In genomic region chr11:69026562-69026961, GRCm38 (mm10) we compare ENCODE assay signal across 26 mouse cellular contexts. TPM values are rescaled to one million over a fixed set of nuclear protein-coding genes. Genes with fewer than 3 reads are reported as not detected.
A peak's percentile ranks its signal among the peaks of the same experiment; 100 is the strongest.
DNase-seq lines count a peak whose midpoint lies in the region; ATAC-seq and TF ChIP-seq lines count a peak whose summit lies in the region.
"Had no signal": no experiment of that assay in that cellular context is flagged by ENCODE, and none has a peak within 500 bp of the region (broad histone marks: within the 10 kb centered on the region; RNA-seq: fewer than 3 reads in every experiment).

No protein-coding gene starts in this region.

- no peak for ATAC-seq in embryonic facial prominence, embryonic 15.5 days (ENCODE audit: insufficient number of reproducible peaks, low FRiP score, low TSS enrichment, low read depth)
- ATAC-seq: CD4-positive, CD25-positive, alpha-beta regulatory T cell, adult 4 months; forebrain, embryonic 14.5 days; forebrain, embryonic 16.5 days; Patski had no signal

- TF ChIP-seq EP300 in ES-Bruce4 (IDR thresholded peaks at IDR 0.05; ENCODE audit: insufficient read depth, low read depth, low read length), result no peak

- H3K4me2 ChIP-seq in embryonic facial prominence, embryonic 15.5 days (replicated peaks), result no peak overlapping the region
- H3K4me2 ChIP-seq: embryonic facial prominence, embryonic 12.5 days; forebrain, embryonic 12.5 days had no signal

- no peak for TF ChIP-seq CTCF in ES-Bruce4 (IDR thresholded peaks at IDR 0.05; ENCODE audit: low read depth, low read length)

- H3K4me1 ChIP-seq in embryonic facial prominence, embryonic 15.5 days, result no peaks in the 10 kb centered on the region
- no peaks in the 10 kb centered on the region for H3K4me1 ChIP-seq in embryonic facial prominence, embryonic 10.5 days
- no peaks in the 10 kb centered on the region for H3K4me1 ChIP-seq in ES-Bruce4 (ENCODE audit: control insufficient read depth, insufficient read depth, low read length)
- H3K4me1 ChIP-seq: embryonic facial prominence, embryonic 12.5 days; forebrain, embryonic 10.5 days; forebrain, embryonic 12.5 days had no signal

- TF ChIP-seq POLR2A in ES-Bruce4 (IDR thresholded peaks at IDR 0.05; ENCODE audit: insufficient read depth, low read length), result no peak

- no peak for DNase-seq in embryonic facial prominence, embryonic 10.5 days (ENCODE audit: low spot score)
- DNase-seq in R1 (ENCODE audit: low read depth, low spot score), result peak; percentile 47
- DNase-seq in left cerebral cortex, adult 18-20 months (ENCODE audit: low spot score in 2 of 2), result no peak
- DNase-seq in spleen, postnatal 36 days (ENCODE audit: low spot score in 2 of 2), result no peak
- DNase-seq: adrenal gland, adult 2 months; adrenal gland, postnatal 10 days; adrenal gland, postnatal 25 days; B cell, adult 2 months; cerebellum, adult 11 months; cerebellum, adult 18-20 months; cerebellum, adult 8-10 months; cerebellum, adult 9-11 months; cerebellum, postnatal 14 days; cerebellum, postnatal 36 days; embryo, embryonic 11 days had no signal

- WGBS in embryonic facial prominence, embryonic 15.5 days, result 87% methylated on average over 3 of the region's 3 CpGs
- WGBS in embryonic facial prominence, embryonic 10.5 days, result 82% methylated on average over 3 of the region's 3 CpGs

- H3K36me3 ChIP-seq in embryonic facial prominence, embryonic 15.5 days, result peaks cover 100% of the 10 kb centered on the region
- H3K36me3 ChIP-seq in embryonic facial prominence, embryonic 10.5 days (replicated peaks), result peaks cover 100% of the 10 kb centered on the region
- H3K36me3 ChIP-seq in ES-Bruce4 (ENCODE audit: control insufficient read depth, insufficient read depth, low read length, poor library complexity, severe bottlenecking), result peaks cover 97% of the 10 kb centered on the region

- H3K4me3 ChIP-seq in embryonic facial prominence, embryonic 15.5 days (replicated peaks), result no peak overlapping the region
- H3K4me3 ChIP-seq in embryonic facial prominence, embryonic 10.5 days, result no peak overlapping the region
- no peak overlapping the region for H3K4me3 ChIP-seq in ES-Bruce4 (ENCODE audit: low read depth, low read length)
- H3K4me3 ChIP-seq: embryonic facial prominence, embryonic 12.5 days; erythroblast, embryonic 14.5 days; forebrain, embryonic 10.5 days; forebrain, embryonic 12.5 days had no signal

- H3K9me3 ChIP-seq in embryonic facial prominence, embryonic 15.5 days (replicated peaks), result no peaks in the 10 kb centered on the region
- no peaks in the 10 kb centered on the region for H3K9me3 ChIP-seq in embryonic facial prominence, embryonic 10.5 days
- H3K9me3 ChIP-seq in ES-Bruce4 (replicated peaks; ENCODE audit: control insufficient read depth, insufficient read depth, low read length, poor library complexity, severe bottlenecking), result no peaks in the 10 kb centered on the region
- H3K9me3 ChIP-seq: embryonic facial prominence, embryonic 12.5 days; forebrain, embryonic 10.5 days; forebrain, embryonic 12.5 days; G1E had no signal

- H3K27me3 ChIP-seq in embryonic facial prominence, embryonic 15.5 days, result no peaks in the 10 kb centered on the region
- no peaks in the 10 kb centered on the region for H3K27me3 ChIP-seq in embryonic facial prominence, embryonic 10.5 days (replicated peaks; ENCODE audit: low read depth, poor library complexity, severe bottlenecking)
- H3K27me3 ChIP-seq in ES-Bruce4 (ENCODE audit: control insufficient read depth, insufficient read depth, low read length, poor library complexity, severe bottlenecking), result no peaks in the 10 kb centered on the region
- H3K27me3 ChIP-seq: embryonic facial prominence, embryonic 12.5 days; forebrain, embryonic 12.5 days; Patski had no signal

- H3K9ac ChIP-seq in embryonic facial prominence, embryonic 15.5 days, result no peak overlapping the region
- peak overlapping the region; percentile 26; the same call in 1 of the 2 replicates for H3K9ac ChIP-seq in ES-Bruce4 (ENCODE audit: low read depth, poor library complexity, severe bottlenecking)
- H3K9ac ChIP-seq: embryonic facial prominence, embryonic 12.5 days; forebrain, embryonic 12.5 days had no signal

- 0 out of 2 replicates have a peak overlapping the region, but pooled peaks have one; percentile 7 for H3K27ac ChIP-seq in embryonic facial prominence, embryonic 15.5 days (replicated peaks)
- H3K27ac ChIP-seq in embryonic facial prominence, embryonic 10.5 days (replicated peaks), result no peak overlapping the region
- peak overlapping the region; percentile 86 for H3K27ac ChIP-seq in ES-Bruce4 (ENCODE audit: insufficient read depth, low read length)
- H3K27ac ChIP-seq: embryonic facial prominence, embryonic 12.5 days; forebrain, embryonic 10.5 days; forebrain, embryonic 12.5 days had no signal

RNA-seq across cellular contexts. Expression of gene Ctc1, which starts 10.9 kb away (rescaled TPM):
- polyA plus RNA-seq in embryonic facial prominence, embryonic 15.5 days (2015; fragmentation: Nextera tagmentation; extraction: Ambion mirVana), result 43.7 and 53.5 TPM in 2 replicates
- 100 and 103 TPM in 2 replicates for polyA plus RNA-seq in embryonic facial prominence, embryonic 10.5 days (2016; fragmentation: Nextera tagmentation; extraction: Ambion mirVana)
- polyA plus RNA-seq in ES-Bruce4 (2011; ENCODE audit: insufficient read depth, insufficient read length, low read depth, missing spikeins), result 164 and 169 TPM in 2 replicates
- total RNA-seq in left cerebral cortex, adult 18-20 months (2021), result 10 to 100 TPM; 37.8 to 46.0 TPM

RNA-seq across cellular contexts. Expression of gene Pfas, which starts 18.3 kb away (rescaled TPM):
- polyA plus RNA-seq in embryonic facial prominence, embryonic 15.5 days (2015; fragmentation: Nextera tagmentation; extraction: Ambion mirVana), result 26.1 and 27.5 TPM in 2 replicates
- 70.1 and 71.9 TPM in 2 replicates for polyA plus RNA-seq in embryonic facial prominence, embryonic 10.5 days (2016; fragmentation: Nextera tagmentation; extraction: Ambion mirVana)
- polyA plus RNA-seq in ES-Bruce4 (2011; ENCODE audit: insufficient read depth, insufficient read length, low read depth, missing spikeins), result 79.6 and 85.3 TPM in 2 replicates
- 10 to 100 TPM; 26.1 to 26.2 TPM for total RNA-seq in left cerebral cortex, adult 18-20 months (2021)

RNA-seq across cellular contexts. Expression of gene Aurkb, which starts 18.9 kb away (rescaled TPM):
- 122 and 123 TPM in 2 replicates for polyA plus RNA-seq in embryonic facial prominence, embryonic 15.5 days (2015; fragmentation: Nextera tagmentation; extraction: Ambion mirVana)
- polyA plus RNA-seq in embryonic facial prominence, embryonic 10.5 days (2016; fragmentation: Nextera tagmentation; extraction: Ambion mirVana), result 215 and 218 TPM in 2 replicates
- 108 and 121 TPM in 2 replicates for polyA plus RNA-seq in ES-Bruce4 (2011; ENCODE audit: insufficient read depth, insufficient read length, low read depth, missing spikeins)
- under 1 TPM in 1 of 2 experiments, not detected in 1; 0.30 TPM for total RNA-seq in left cerebral cortex, adult 18-20 months (2021)

RNA-seq across cellular contexts. Expression of gene Borcs6, which starts 33.0 kb away (rescaled TPM):
- polyA plus RNA-seq in embryonic facial prominence, embryonic 15.5 days (2015; fragmentation: Nextera tagmentation; extraction: Ambion mirVana), result 14.9 and 15.7 TPM in 2 replicates
- 5.3 and 5.9 TPM in 2 replicates for polyA plus RNA-seq in embryonic facial prominence, embryonic 10.5 days (2016; fragmentation: Nextera tagmentation; extraction: Ambion mirVana)
- polyA plus RNA-seq in ES-Bruce4 (2011; ENCODE audit: insufficient read depth, insufficient read length, low read depth, missing spikeins), result 4.0 and 7.0 TPM in 2 replicates
- total RNA-seq in left cerebral cortex, adult 18-20 months (2021), result 10 to 100 TPM; 35.2 to 38.0 TPM

RNA-seq across cellular contexts. Expression of gene Tmem107, which starts 44.0 kb away (rescaled TPM):
- 102 and 137 TPM in 2 replicates for polyA plus RNA-seq in embryonic facial prominence, embryonic 15.5 days (2015; fragmentation: Nextera tagmentation; extraction: Ambion mirVana)
- polyA plus RNA-seq in embryonic facial prominence, embryonic 10.5 days (2016; fragmentation: Nextera tagmentation; extraction: Ambion mirVana), result 41.0 and 44.5 TPM in 2 replicates
- polyA plus RNA-seq in ES-Bruce4 (2011; ENCODE audit: insufficient read depth, insufficient read length, low read depth, missing spikeins), result 17.1 and 24.7 TPM in 2 replicates
- total RNA-seq in left cerebral cortex, adult 18-20 months (2021), result 10 to 100 TPM; 23.6 to 26.8 TPM
